Mouse (Mus musculus) cerebellum, adult 9-10 months (tissue): ENCODE results near the gene Trpc7.

Source experiments
- DNase-seq: peaks from one replicate; pipeline ENCODE4 v3.0.0; 2022

Gene Trpc7

GRCm38 (mm10) chr13:56782621-56783020, 113.2 kb downstream of the Trpc7 start:
- no peak for DNase-seq

GRCm38 (mm10) chr13:56781697-56782096, 114.1 kb downstream of the Trpc7 start:
- DNase-seq: no peak

GRCm38 (mm10) chr13:56780746-56781469, 114.9 kb downstream of the Trpc7 start:
- DNase-seq: no peak

GRCm38 (mm10) chr13:56774304-56774703, 121.5 kb downstream of the Trpc7 start:
- DNase-seq: no peak

GRCm38 (mm10) chr13:56773262-56773870, 122.4 kb downstream of the Trpc7 start:
- no peak for DNase-seq

GRCm38 (mm10) chr13:56772592-56772991, 123.2 kb downstream of the Trpc7 start:
- DNase-seq: no peak

- DNase-seq: no peak
These were observed 125.0 kb downstream of the Trpc7 start for GRCm38 (mm10) chr13:56770786-56771185.

- DNase-seq: peak; percentile 7
These were observed 125.6 kb downstream of the Trpc7 start for GRCm38 (mm10) chr13:56770136-56770578.

GRCm38 (mm10) chr13:56769431-56769830, 126.4 kb downstream of the Trpc7 start:
- no peak for DNase-seq

GRCm38 (mm10) chr13:56766211-56766610, 129.6 kb downstream of the Trpc7 start:
- DNase-seq: no peak

- no peak for DNase-seq
These were observed 130.3 kb downstream of the Trpc7 start for GRCm38 (mm10) chr13:56765284-56766032.

GRCm38 (mm10) chr13:56762446-56763229, 133.2 kb downstream of the Trpc7 start:
- DNase-seq: no peak

GRCm38 (mm10) chr13:56758492-56758891, 137.3 kb downstream of the Trpc7 start:
- peak; percentile 70 for DNase-seq

GRCm38 (mm10) chr13:56757201-56757600, 138.6 kb downstream of the Trpc7 start:
- DNase-seq: no peak

GRCm38 (mm10) chr13:56755871-56756270, 139.9 kb downstream of the Trpc7 start:
- no peak for DNase-seq

- no peak for DNase-seq
These were observed 142.4 kb downstream of the Trpc7 start, which contains the start of gene Gm45623 for GRCm38 (mm10) chr13:56753192-56753951. Gene Gm45623 (minus strand): TSS chr13:56753827.

GRCm38 (mm10) chr13:56752474-56753191, 143.2 kb downstream of the Trpc7 start:
- no peak for DNase-seq

GRCm38 (mm10) chr13:56751774-56752173, 144.0 kb downstream of the Trpc7 start:
- DNase-seq: no peak

- no peak for DNase-seq
These were observed 146.4 kb downstream of the Trpc7 start for GRCm38 (mm10) chr13:56749377-56749776.

GRCm38 (mm10) chr13:56747554-56747953, 148.2 kb downstream of the Trpc7 start:
- DNase-seq: no peak
